Mouse (Mus musculus) colon, adult 2 months (tissue): ENCODE data around the gene 1810037I17Rik. TPM values are rescaled to one million over a fixed set of nuclear protein-coding genes. Genes with fewer than 3 reads are reported as not detected.

Experiments used
- polyA plus RNA-seq: library from polyadenylated mRNA; depleted of rRNA; stranded (reverse); fragments of >200 nt; gene quantifications from 2 replicates; pipeline ENCODE4 v1.2.3, GENCODE M21; 2012; rRNA removed

1810037I17Rik gene
- 64.6 and 67.7 TPM in 2 replicates for polyA plus RNA-seq

DNA sequence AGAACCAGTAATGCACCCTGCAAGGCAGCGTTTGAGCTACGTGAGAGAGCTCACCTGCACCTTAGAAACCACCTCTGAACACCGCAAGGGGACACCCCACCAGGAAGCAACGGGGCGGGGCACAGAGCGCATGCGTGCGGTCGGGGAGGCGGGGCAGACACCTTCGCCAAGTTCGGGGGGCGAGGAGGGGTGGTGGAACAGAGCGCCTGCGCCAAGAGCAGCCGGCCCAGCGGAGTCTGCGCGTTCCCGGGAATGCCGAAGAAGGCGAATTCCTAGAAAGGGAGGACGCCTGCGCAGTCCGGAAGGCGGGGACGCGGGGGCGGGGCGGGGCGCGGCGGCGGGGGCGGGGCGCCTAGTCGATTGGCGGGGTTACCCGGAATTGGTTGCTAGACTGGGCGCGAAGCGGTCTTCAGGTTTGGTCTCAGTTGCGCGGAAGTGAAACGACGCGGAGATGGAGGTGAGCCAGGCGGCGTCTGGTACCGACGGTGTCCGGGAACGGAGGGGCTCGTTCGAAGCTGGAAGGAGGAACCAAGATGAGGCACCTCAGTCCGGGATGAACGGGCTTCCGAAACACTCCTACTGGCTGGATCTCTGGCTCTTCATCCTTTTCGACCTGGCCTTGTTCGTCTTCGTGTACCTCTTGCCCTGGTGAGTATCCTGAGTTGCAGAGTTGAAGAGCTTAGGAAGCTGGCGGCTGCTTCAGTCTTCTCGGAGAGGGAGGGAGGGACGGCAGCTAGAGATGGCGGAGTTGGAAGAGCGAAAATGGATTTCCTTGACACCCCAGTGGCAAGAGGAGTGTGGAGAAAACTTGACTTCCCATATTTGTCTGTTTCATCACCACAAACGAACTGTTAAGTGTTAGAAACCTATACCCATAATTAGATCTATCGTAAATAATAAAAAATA, at the start of gene 1810037I17Rik:
Gene 1810037I17Rik (plus strand): TSS at position 195 of the 906 bp plus-strand sequence.

DNA sequence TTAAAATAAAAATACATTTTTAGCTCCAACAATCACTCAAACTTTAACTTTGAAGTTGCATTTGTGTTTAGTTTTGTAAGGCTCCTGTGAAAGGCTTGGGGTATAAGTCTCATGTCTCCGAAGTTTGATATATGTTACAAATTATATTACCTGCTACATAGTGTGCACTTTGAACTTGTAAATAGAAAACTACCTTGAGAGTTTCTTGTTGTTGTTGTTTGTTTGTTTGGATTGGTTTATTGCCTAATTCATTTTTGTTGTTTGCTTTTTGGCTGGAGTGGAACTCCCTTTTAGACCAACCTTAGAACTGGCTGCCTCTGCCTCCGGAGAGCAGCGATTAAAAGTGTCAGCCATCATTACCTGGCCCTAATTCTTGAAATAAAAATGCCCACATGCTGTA, 29.2 kb upstream of the 1810037I17Rik start, which contains the start of gene Fabp2:
Gene Fabp2 (plus strand): TSS at position 301 of the 400 bp plus-strand sequence.

DNA sequence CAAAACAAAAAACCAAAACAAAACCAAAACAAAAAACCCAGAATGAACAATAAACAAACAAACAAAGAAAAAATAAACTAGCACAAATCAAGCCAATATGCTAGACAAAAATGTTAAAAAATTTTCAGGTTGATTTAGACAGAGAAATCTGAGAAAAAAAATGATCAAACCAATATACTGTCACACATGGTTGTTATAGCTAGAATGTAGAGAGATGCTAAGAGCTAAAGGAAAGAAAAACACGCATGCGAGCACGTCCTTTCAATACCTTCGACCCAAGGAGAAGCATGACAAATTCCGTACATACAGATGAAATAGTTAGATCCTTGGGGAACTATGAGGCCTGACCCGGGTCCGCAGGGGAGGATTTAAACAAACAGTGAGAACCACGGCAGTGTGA, 4.7 kb upstream of the 1810037I17Rik start, which contains the start of gene Gm10959:
Gene Gm10959 (minus strand): TSS at position 101 of the 400 bp plus-strand sequence.

Other genes with a start within 250 kb of the 1810037I17Rik start
- gene Pde5a, start 195.3 kb upstream of the 1810037I17Rik start, polyA plus RNA-seq: 12.5 and 14.3 TPM in 2 replicates
- gene Fabp2, start 29.1 kb upstream of the 1810037I17Rik start, polyA plus RNA-seq: 11.6 and 20.2 TPM in 2 replicates
- not detected in 2 replicates for gene Gm10959, start 4.8 kb upstream of the 1810037I17Rik start, polyA plus RNA-seq
- 10.0 and 10.3 TPM in 2 replicates for gene Usp53, start 60.3 kb downstream of the 1810037I17Rik start, polyA plus RNA-seq
- gene Myoz2, start 110.8 kb downstream of the 1810037I17Rik start, polyA plus RNA-seq: 0.22 TPM in 1 of 2 replicates, not detected in the other